Mouse (Mus musculus): ENCODE data around the gene Zfp385b. TPM values are rescaled to one million over a fixed set of nuclear protein-coding genes. Genes with fewer than 3 reads are reported as not detected.

Zfp385b gene
- polyA plus RNA-seq, 1 experiment from 2014 or later = 6.7 TPM

DNA sequence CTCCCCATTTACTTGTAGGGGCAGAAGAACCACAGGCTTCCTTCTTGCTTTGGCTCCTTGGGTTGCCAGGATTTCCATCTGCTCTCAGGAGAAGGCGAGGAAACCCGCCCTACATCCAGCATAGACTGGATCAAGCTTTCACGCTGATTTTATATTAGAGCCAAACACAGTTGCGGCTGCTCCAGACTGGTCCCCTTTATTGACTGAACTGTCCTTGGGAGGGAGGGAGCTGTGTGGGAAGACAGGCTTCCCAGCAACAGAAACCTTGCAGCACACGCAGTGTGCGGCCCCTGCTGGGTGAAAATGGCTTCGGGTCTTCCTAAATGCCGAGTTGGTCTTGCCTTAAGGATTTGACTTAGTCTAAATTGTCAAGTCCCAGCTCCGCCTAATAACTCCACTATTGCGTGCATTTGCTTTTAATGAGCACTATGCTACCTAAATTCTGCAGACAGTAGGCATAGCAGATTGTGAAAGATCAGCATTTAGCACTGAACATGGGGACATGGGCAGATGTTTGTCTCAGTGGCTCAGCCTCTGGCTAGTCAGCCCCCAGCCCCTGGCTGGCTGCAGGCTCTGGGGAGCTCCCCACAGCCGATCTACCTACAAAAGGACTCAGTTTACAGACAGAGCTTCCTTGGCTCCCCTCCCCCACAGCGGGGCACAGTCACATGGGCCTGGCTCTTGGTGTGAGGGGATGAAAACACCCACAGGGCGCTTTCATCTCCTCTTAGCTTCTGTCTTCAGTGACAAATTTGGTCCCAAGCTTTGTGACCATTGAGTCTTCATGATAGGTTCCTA is 417.8 kb downstream of the Zfp385b start:
- Histone ChIP-seq H3K4me3 (replicated peaks) (peak overlapping the region; percentile 30), H3K27ac (no peak overlapping the region), H3K9me3 (replicated peaks) (no peaks in the 10 kb centered on the region), H3K4me2 (peak overlapping the region; percentile 63), H3K36me3 (no peaks in the 10 kb centered on the region), H3K4me1 (peaks cover 9% of the 10 kb centered on the region), H3K27me3 (no peaks in the 10 kb centered on the region), H3K9ac (peak overlapping the region; percentile 26; the same call in 1 of the 2 replicates)
- ATAC-seq (replicated peaks; ENCODE audit: low FRiP score) = peak; percentile 56
- WGBS = 5% methylated on average over 13 of the region's 13 CpGs

DNA sequence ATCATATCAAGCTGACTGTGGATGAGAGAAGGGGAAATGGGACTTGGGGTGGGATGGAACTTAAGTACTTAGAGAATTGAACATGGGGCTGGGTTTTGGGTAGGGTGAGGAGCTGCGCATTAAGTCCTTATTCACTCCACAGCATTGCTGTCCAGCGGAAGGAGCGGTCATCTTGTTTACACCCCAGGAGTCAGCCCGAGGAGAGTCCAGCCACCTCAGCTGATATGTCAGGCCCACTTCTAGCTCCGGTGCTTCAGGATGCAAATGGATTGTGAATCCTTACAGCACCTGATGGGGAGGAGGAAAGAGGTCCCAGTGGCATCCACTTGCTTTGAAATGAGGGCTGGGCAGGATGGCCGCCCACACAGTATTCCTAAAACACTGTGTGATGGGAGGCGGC is 425.6 kb downstream of the Zfp385b start:
- ATAC-seq (replicated peaks; ENCODE audit: low FRiP score) = no peak
- H3K4me2 ChIP-seq = no peak overlapping the region
- H3K36me3 ChIP-seq = no peaks in the 10 kb centered on the region
- no peaks in the 10 kb centered on the region for H3K9me3 ChIP-seq (replicated peaks)
- no peak overlapping the region for H3K4me3 ChIP-seq (replicated peaks)
- H3K27ac ChIP-seq = no peak overlapping the region
- no peaks in the 10 kb centered on the region for H3K27me3 ChIP-seq
- H3K4me1 ChIP-seq = 0 out of 2 replicates have a peak, but pooled peaks cover 3% of the 10 kb centered on the region
- no peak overlapping the region for H3K9ac ChIP-seq
- WGBS = 93% methylated on average over 7 of the region's 7 CpGs

DNA sequence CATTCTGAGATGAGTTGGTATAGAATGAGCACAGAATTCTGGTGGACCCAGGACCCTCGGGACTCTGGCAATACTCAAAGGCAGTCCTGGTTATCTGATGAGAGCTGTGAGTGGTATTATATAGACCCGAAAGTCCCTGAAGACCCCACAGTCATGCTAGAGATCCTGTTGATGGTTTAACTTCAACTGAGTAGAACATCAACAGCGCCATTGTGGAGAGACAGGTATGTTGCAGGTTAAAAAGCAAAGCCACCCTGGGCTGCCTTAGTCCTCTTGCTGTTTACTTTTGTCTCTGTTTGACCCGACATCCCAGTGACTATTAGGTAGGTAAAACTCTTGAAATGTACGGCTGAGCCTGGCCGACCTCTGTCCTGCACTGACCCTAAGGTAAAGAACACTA is 431.3 kb downstream of the Zfp385b start:
- Histone ChIP-seq H3K36me3 (no peaks in the 10 kb centered on the region), H3K4me1 (0 out of 2 replicates have a peak, but pooled peaks cover 3% of the 10 kb centered on the region), H3K27ac (no peak overlapping the region), H3K9ac (no peak overlapping the region), H3K4me3 (replicated peaks) (no peak overlapping the region), H3K27me3 (no peaks in the 10 kb centered on the region), H3K4me2 (no peak overlapping the region), H3K9me3 (replicated peaks) (no peaks in the 10 kb centered on the region)
- WGBS = 78% methylated on average over 6 of the region's 6 CpGs
- no peak for ATAC-seq (replicated peaks; ENCODE audit: low FRiP score)

DNA sequence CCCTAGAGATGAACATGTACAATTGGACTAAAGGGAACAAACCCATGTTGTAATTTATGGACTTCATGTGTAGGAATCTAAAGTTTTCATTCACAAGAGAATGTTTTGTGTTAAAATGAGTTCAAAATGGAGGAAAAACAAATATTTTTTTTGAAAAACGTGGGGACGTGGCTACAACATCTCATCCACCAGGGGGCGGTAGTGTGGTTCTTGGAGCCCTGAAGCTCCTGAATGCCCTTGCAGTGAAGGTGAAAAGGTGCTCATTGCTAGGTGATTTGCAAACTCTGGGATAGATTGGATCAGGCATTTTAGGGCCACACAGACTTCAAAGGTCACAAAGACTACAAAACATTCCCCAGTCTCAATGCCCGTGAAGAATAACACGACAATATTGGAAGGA is 432.9 kb downstream of the Zfp385b start:
- H3K9ac ChIP-seq = no peak overlapping the region
- no peaks in the 10 kb centered on the region for H3K4me1 ChIP-seq
- H3K4me3 ChIP-seq (replicated peaks) = no peak overlapping the region
- no peak overlapping the region for H3K4me2 ChIP-seq
- WGBS = 24% methylated on average over 5 of the region's 5 CpGs
- no peaks in the 10 kb centered on the region for H3K27me3 ChIP-seq
- H3K9me3 ChIP-seq (replicated peaks) = no peaks in the 10 kb centered on the region
- H3K36me3 ChIP-seq = no peaks in the 10 kb centered on the region
- H3K27ac ChIP-seq = no peak overlapping the region
- no peak for ATAC-seq (replicated peaks; ENCODE audit: low FRiP score)

DNA sequence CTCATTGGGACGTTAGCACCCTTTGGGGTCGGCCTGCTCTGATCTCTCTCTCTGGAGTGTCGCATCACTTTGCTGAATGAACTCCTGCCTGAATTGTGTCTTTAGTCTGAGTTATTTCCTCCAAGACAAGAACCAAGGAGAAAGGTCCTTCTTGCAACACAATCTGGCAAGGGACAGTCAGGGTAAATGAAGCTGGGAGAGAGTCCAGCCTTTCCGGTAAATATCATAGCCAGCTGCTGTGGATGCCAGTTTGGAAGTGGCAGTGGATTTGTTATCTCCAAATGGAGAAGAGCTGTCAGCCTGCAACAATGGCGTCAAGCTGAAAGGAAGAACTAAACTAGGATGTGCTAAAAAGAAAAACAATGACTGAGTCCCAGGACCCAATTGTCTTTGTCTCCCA is 436.7 kb downstream of the Zfp385b start:
- Histone ChIP-seq H3K4me1 (peaks cover 6% of the 10 kb centered on the region; the same call in 1 of the 2 replicates), H3K4me3 (replicated peaks) (no peak overlapping the region), H3K36me3 (no peaks in the 10 kb centered on the region), H3K9ac (no peak overlapping the region), H3K27me3 (no peaks in the 10 kb centered on the region), H3K9me3 (replicated peaks) (no peaks in the 10 kb centered on the region), H3K4me2 (no peak overlapping the region), H3K27ac (no peak overlapping the region)
- WGBS = 79% methylated on average over 5 of the region's 5 CpGs
- no peak for ATAC-seq (replicated peaks; ENCODE audit: low FRiP score)

DNA sequence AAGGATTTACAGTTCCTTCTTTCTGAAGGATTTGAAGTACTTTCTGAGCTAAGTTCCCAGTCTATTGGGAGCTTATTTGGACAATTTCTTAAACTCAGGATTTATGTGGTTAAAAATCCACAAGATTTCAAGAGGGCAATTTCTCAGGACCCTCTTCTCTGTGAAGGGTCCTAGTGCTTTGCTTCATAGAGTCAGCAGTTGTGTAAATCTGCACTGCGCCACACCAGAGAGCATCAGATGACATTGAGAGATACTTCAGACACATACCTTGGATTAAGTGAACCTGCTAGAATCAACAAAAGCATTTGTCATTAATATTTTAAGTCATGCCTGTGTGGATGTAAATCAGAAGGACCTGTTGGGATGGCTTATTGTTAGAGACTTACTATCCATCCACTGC is 439.5 kb downstream of the Zfp385b start:
- 45% methylated on average over 1 of the region's 1 CpGs for WGBS
- no peak overlapping the region for H3K4me2 ChIP-seq
- no peaks in the 10 kb centered on the region for H3K9me3 ChIP-seq (replicated peaks)
- peak; percentile 63; the same call in 1 of the 2 replicates for ATAC-seq (replicated peaks; ENCODE audit: low FRiP score)
- H3K4me1 ChIP-seq = peaks cover 6% of the 10 kb centered on the region; the same call in 1 of the 2 replicates
- H3K4me3 ChIP-seq (replicated peaks) = no peak overlapping the region
- H3K9ac ChIP-seq = no peak overlapping the region
- H3K36me3 ChIP-seq = no peaks in the 10 kb centered on the region
- peak overlapping the region; percentile 24; the same call in 1 of the 2 replicates for H3K27ac ChIP-seq
- no peaks in the 10 kb centered on the region for H3K27me3 ChIP-seq

DNA sequence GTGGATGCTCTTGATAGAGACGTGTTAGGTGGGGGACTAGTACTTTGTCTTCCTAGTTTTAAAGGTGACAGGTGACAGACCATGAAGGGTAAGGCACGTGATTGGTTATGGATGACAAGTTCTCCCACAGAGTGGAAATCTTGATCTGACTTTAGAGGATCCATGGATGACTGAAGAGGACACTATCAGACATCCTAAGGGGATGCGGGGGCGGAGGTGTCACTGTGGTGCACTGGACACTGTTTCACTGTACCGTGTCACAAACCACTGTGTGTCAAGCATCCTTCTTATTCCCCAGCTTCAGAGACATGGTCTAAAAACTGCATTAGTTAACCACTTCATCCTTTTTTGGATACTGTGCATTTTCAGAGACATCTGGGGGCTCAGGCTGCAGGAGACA is 440.1 kb downstream of the Zfp385b start:
- Histone ChIP-seq H3K9me3 (replicated peaks) (no peaks in the 10 kb centered on the region), H3K27ac (peak overlapping the region; percentile 24; the same call in 1 of the 2 replicates), H3K27me3 (no peaks in the 10 kb centered on the region), H3K36me3 (no peaks in the 10 kb centered on the region), H3K9ac (no peak overlapping the region), H3K4me3 (replicated peaks) (no peak overlapping the region), H3K4me2 (no peak overlapping the region), H3K4me1 (peaks cover 6% of the 10 kb centered on the region; the same call in 1 of the 2 replicates)
- 48% methylated on average over 5 of the region's 5 CpGs for WGBS
- ATAC-seq (replicated peaks; ENCODE audit: low FRiP score) = peak; percentile 90

DNA sequence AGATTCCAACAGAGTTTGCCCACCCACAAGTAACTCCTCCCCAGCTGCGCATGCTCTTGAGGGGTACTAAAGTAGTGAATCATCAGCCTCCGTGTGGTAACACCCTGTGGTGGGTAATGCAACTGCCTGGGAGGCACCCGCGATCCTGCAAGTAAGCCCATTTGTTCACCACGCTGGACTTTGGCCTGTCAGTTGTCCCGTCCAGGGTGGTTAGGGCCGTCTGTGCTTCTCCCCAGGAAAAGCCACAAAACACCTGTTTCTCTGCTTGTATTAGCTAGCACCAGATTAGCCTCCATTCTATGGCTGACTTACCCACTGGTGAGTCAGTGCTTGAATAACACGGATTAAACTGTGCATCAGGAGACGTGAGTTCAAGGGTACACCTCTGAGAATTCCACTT is 442.6 kb downstream of the Zfp385b start:
- Histone ChIP-seq H3K9me3 (replicated peaks) (no peaks in the 10 kb centered on the region), H3K27me3 (no peaks in the 10 kb centered on the region), H3K4me2 (no peak overlapping the region), H3K36me3 (no peaks in the 10 kb centered on the region), H3K9ac (no peak overlapping the region), H3K4me1 (peaks cover 6% of the 10 kb centered on the region; the same call in 1 of the 2 replicates), H3K4me3 (replicated peaks) (no peak overlapping the region), H3K27ac (no peak overlapping the region)
- WGBS = 49% methylated on average over 9 of the region's 9 CpGs
- no peak for ATAC-seq (replicated peaks; ENCODE audit: low FRiP score)

DNA sequence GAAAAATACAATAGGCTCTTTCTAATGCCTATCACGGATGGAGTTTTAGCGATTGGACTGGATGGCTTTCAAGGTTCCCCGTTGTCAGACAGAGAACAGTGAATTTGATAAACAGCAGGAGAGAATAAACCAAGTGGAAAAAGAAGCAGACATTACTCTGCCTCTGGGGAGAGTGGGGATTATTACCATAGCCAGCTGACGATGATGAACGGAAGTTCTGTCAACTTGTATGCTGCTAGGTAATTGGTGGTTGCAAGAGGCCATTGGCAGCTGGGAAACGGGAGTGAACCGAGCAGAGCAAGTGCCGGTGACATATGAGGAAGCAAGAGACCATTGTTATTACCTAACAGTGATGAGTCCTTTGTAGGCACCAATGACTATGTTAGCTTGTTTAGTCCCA is 444.3 kb downstream of the Zfp385b start:
- no peaks in the 10 kb centered on the region for H3K27me3 ChIP-seq
- no peak for ATAC-seq (replicated peaks; ENCODE audit: low FRiP score)
- H3K9me3 ChIP-seq (replicated peaks) = no peaks in the 10 kb centered on the region
- no peak overlapping the region for H3K27ac ChIP-seq
- peaks cover 6% of the 10 kb centered on the region; the same call in 1 of the 2 replicates for H3K4me1 ChIP-seq
- 67% methylated on average over 8 of the region's 8 CpGs for WGBS
- H3K9ac ChIP-seq = no peak overlapping the region
- H3K4me2 ChIP-seq = no peak overlapping the region
- H3K36me3 ChIP-seq = no peaks in the 10 kb centered on the region
- H3K4me3 ChIP-seq (replicated peaks) = no peak overlapping the region

DNA sequence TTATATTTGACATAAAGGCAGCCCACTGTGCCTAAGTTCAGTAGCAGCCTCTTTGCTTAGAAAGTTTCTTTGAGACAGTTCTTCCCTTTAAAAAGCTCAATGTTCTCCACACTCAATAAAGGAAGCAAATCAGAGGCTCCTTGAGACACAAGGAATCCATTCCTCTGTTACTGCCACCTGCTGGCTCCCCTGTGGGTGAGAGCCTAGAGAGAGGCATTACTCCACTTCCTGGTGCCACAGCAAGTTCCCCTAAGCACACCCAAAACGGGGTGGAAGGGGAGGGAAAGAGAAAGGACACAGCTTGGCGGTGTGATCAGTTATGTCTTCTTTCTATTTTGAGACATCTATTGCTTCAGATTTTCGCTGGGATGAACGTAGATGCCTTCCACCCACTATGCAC is 450.3 kb downstream of the Zfp385b start:
- H3K4me2 ChIP-seq = no peak overlapping the region
- H3K4me3 ChIP-seq (replicated peaks) = no peak overlapping the region
- no peak overlapping the region for H3K9ac ChIP-seq
- no peak overlapping the region for H3K27ac ChIP-seq
- no peaks in the 10 kb centered on the region for H3K36me3 ChIP-seq
- ATAC-seq (replicated peaks; ENCODE audit: low FRiP score) = no peak
- 64% methylated on average over 4 of the region's 4 CpGs for WGBS
- no peaks in the 10 kb centered on the region for H3K4me1 ChIP-seq
- H3K9me3 ChIP-seq (replicated peaks) = no peaks in the 10 kb centered on the region
- H3K27me3 ChIP-seq = no peaks in the 10 kb centered on the region
